Mouse (Mus musculus): ENCODE results near the gene Slc7a5.

DNA sequence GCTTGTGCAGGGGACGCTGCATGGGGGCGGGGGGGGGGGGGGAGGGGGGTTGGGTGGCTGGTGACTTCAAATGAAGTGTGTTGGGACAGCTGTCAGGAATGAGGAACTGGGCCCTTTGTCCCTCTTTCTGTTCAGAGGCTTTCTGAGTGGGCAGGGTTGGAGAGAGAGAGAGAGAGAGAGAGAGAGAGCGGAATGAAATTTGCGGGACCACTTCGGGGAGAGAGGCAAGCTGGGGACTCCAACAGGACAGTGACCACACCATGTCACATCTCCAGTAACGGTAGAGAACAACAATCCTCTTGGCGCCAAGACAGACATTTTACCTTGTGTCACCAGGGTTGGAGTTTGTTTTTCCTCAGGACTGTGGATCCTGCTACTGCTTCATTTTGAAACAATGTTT, 62.7 kb downstream of the Slc7a5 start:
- TF ChIP-seq CTCF (IDR thresholded peaks at IDR 0.05; ENCODE audit: control insufficient read depth, insufficient read depth, insufficient replicate concordance, low read depth, low read length): no peak
- no peak for TF ChIP-seq POLR2A (IDR thresholded peaks at IDR 0.05; ENCODE audit: control insufficient read depth, low read depth, low read length)

Measured in testis, adult 2 months (tissue).